Mouse (Mus musculus) MEL (cell line): ENCODE data around the gene Col20a1.

Experiments
- CTCF ChIP-seq, 3 experiments: IDR thresholded peaks in 2 of 3; conservative IDR thresholded peaks in 1 of 3; 2 replicates each; pipeline ENCODE4 v1.5.1; 2011 to 2012; ENCODE audit warnings: low read length in 3 of 3, low read depth in 2 of 3, mild to moderate bottlenecking in 2 of 3, improper control_type of control experiment in 1 of 3, inconsistent platforms in 1 of 3, mixed read lengths in 1 of 3, moderate library complexity in 1 of 3; ENCODE audit not compliant: control insufficient read depth in 1 of 3, insufficient read depth in 1 of 3, poor library complexity in 1 of 3, severe bottlenecking in 1 of 3
- KAT2A ChIP-seq: conservative IDR thresholded peaks from 2 replicates; pipeline ENCODE4 v1.6.1; 2012; ENCODE audit warnings: low read depth, low read length, improper control_type of control experiment, inconsistent platforms
- POLR2A ChIP-seq, 2 experiments: IDR thresholded peaks; 2 replicates each; pipeline ENCODE4 v1.6.1; 2011 to 2012; ENCODE audit warnings: low read length in 2 of 2, mild to moderate bottlenecking in 2 of 2, control low read depth in 1 of 2, improper control_type of control experiment in 1 of 2, low read depth in 1 of 2, moderate library complexity in 1 of 2; ENCODE audit not compliant: control insufficient read depth in 1 of 2, insufficient read depth in 1 of 2, poor library complexity in 1 of 2

DNA sequence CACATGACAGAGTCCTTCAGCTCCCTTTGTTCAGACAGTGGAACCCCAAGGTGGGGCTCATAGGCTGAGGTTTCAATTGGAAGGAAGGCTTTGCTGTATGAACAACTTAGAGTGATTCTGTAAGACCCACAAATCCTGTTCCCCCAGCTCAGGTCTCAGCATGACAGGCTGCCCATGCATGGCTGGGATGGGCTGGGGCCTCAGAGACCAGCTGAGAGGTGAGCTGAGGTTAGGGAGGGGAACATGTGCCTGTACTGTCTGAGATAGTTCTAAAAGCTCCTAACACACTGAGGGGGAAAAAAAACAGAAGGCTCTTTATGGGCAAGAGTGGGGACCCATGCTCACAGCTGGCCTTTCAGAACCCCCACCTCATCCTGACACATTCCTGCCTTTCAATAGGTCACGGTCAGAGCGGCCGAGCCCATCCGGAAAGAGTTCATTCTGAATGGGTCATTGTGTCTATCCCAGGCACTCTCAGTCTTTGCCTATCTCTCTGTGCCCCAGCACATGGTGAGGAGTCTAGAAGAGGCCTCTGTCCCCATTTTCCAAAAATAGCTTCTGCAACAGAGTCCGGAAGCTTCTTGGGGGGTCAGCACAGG, 1.2 kb downstream of the Col20a1 start:
- TF ChIP-seq POLR2A (IDR thresholded peaks at IDR 0.05; ENCODE audit: control insufficient read depth in 1 of 2, insufficient read depth in 1 of 2, low read depth in 1 of 2, low read length in 2 of 2, poor library complexity in 1 of 2) = no peak
- no peak for TF ChIP-seq CTCF (IDR thresholded peaks at IDR 0.05 in 2 of 3, conservative IDR thresholded peaks at IDR 0.05 in 1 of 3; ENCODE audit: control insufficient read depth in 1 of 3, insufficient read depth in 1 of 3, low read depth in 2 of 3, low read length in 3 of 3, poor library complexity in 1 of 3, severe bottlenecking in 1 of 3)
- TF ChIP-seq KAT2A = no peak
